Mouse (Mus musculus): ENCODE results near the gene Jagn1.

Gene Jagn1

DNA sequence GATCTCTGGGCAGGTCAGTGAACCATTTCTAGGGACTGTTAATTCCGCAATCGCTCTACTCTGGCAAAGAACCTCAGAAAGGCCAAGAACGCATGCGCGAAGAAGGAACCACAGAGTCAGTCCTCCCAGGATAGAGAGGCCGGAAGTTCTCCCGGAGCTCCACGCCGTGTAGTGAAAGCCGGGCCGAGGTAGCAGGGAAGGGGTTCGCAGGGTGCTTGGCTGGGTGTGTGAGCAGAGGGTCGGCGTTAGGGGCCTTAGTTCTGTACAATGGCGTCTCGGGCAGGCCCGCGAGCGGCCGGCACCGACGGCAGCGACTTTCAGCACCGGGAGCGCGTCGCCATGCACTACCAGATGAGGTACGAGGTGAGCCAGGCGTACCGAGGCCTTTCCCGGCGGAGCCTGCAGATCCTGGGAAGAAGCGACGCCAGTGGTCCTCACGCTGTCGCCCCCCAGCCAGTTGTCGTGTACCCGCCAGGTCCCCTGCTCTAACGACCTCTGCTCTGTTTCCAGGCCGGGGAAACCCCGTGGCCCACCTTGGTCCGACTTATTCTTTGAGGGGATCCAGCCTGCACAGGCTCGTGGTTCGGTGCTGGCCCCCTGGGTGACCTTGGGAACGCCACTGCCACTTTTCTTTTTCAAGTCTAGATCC is at the start of gene Jagn1:
Gene Jagn1, plus strand, starts transcription at position 128 of the 649 bp plus-strand sequence.
- DNase-seq (ENCODE audit: low read depth, low spot score): peak; percentile 97

DNA sequence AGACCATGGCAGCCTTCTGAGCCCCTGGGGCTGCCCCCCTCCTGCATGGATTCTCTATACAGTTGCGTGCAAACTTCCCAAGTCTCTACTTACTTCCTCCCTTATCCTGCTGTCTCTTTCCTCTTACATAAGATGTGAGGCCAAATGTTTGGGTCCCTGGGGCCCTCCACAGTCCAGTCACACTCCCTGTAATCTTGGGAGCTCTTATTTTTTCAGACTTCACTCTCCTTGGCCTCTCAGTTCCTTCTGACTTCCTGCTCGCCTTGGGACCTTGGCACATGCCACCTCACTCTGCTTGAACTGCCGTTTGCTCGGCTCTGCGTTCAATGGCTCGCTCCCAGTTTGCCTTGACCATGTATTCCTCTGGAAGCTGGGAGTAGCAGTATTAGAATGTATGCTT is 48.4 kb upstream of the Jagn1 start:
- no peak for DNase-seq (ENCODE audit: low read depth, low spot score)

DNA sequence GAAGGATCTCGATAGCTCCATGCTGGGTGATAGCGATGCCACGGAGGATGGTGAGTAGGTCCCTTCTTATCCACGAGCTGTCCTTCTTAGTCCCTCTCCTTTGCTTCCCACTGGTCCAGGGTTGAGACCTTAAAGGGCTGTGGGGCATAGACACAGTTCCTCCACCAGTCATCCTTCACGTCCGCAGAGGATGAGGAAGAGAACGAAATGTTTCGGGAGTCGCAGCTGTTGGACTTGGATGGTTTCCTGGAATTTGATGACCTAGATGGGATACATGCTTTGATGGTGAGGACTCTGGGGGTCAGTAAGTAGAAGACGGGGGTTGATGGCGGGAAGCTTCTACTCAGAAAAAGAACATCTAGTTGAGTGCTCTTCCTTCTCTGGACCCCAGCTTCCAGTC is 47.6 kb upstream of the Jagn1 start:
- DNase-seq (ENCODE audit: low read depth, low spot score): no peak

DNA sequence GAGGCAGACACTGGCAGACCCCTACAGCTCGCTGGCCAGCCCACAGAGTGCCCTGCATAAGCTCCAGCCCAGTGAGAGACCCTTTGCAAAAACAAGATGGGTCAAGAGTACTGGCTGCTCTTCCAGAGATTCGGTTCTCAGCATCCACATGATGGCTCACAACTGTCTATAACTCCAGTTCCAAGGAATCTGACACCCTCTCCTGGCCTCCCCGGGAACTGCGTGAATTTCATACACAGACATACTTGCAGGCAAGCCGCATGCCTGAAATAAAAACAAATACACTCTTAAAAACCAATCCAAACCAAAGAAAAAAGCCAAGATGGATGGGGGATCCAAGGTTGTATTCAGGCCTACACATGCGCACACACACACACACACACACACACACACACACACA is 46.9 kb upstream of the Jagn1 start:
- DNase-seq (ENCODE audit: low read depth, low spot score): peak; percentile 80

DNA sequence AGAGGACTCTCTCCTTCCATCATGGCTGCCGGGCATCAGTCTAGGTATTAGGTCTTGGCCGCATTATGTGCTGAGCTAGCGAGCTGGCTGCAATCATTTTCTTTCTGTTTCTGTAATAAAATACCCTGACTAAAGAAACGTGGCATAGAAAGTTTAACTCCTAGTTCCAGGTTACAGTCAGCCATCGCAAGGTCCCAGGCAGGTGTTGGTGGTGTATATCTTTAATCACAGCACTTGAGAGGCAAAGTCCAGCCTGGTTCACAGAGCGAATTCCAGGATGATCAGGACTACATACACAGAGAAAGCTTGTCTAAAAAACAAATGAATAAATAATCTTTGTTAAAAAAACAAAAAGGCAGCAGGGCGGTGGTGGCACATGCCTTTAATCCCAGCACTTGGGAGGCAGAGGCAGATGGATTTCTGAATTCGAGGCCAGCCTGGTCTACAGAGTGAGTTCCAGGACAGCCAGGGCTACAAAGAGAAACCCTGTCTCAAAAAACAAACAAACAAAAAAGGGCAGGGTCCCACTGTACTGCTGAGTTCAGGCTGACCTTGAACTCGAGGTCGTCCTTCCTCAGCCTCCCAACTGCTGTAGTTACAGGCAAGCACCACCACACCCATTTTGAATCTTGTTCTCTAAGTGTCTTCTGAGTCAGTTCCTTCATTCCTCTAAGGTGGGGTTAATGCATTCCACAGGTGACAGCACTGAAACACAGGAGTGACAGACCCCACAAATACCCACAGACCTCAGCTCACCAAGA is 45.9 kb upstream of the Jagn1 start:
- DNase-seq (ENCODE audit: low read depth, low spot score): peak; percentile 92

DNA sequence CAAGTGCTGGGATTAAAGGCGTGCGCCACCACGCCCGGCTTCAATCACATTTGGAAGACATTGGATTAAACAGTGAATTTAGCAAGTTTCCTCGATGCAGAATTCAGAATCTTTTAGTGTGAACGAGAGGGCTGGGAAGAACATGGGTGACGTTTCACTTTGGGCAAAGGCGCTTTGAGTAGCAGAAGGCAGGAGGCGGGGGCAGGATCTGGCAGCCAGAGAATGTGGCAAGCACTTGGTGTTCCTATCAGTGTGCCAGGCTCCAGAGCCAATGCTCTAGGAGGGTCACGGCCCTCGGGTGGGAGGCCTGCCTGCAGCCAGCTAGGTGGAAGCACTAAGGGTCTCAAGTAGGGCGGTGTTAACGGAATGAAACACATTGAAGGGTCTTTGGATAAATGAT is 40.3 kb upstream of the Jagn1 start:
- no peak for DNase-seq (ENCODE audit: low read depth, low spot score)

DNA sequence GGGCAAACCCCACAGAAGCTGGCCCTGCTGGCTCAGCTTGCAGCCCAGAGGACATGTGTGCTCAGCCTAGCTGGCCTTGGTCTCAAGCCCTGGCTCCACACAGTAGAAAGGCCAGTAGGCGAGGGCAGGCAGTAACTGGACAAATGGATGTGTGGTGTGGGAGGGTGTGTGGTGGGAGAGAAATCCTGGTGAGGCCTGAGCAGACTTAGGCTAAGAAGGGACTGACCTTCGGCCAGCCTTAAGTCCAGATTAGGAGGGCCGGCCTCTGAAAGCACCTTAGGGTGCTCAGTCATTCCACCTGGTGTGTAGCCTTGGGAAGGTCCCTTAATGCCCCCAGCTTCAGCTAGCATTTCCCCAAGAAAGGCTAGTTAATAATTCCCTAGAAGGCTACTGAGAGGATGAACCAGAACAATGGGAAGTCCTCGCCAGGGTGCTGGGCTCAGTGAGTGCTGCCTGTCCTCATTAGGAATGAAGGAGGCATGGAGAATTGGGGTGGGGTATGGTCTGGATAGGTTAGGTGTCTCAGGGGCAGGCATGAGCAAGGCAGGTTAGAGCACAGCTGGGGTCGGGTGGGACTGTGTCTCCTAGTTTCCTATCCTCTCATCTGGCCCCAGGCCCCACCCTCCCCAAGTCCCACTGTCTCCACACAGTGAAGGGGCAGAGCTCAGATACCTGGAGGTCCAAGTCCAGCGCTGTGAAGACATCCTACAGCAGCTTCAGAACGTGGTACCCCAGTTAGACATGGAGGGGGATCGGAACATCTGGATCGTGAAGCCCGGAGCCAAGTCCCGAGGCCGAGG is 37.5 kb upstream of the Jagn1 start:
- no peak for DNase-seq (ENCODE audit: low read depth, low spot score)

DNA sequence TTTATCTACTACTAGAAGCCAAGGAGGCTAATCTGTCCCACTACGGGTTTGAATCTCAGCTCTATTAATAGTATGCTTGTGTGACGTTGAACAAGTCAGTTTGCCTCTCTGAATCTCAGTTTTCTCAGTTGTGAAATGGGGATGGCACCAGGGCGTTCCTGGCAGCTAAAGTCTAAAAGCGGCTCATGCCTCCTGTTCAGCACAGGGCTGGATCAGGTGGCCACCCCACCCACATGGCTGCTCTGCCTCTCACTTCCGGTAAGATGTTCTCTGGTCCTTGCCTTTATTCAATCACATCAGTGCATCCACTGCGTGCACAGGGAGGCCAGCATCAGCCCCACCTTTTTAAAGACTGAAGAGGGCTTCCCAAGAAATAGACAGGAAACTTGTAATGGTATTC is 36.9 kb upstream of the Jagn1 start:
- DNase-seq (ENCODE audit: low read depth, low spot score): no peak

DNA sequence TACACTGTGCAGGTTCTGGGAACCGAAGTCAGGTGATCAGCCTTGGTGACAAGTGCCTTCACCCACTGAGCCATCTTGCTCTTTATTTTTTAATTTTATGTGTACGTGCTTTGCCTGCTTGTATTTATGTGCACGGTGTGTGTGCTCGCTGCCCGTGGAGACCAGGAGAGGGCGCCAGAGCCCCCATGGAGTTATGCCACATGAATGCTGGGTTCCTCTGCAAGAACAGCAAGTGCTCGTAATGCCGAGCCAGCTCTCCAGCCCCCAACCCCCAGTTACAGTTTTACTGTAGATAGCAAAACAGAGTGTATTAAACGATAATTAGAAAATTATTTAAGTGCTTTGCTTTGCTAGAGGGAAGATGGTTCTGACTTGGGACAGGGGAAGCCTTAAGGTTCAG is 35.7 kb upstream of the Jagn1 start:
- DNase-seq (ENCODE audit: low read depth, low spot score): peak; percentile 79

DNA sequence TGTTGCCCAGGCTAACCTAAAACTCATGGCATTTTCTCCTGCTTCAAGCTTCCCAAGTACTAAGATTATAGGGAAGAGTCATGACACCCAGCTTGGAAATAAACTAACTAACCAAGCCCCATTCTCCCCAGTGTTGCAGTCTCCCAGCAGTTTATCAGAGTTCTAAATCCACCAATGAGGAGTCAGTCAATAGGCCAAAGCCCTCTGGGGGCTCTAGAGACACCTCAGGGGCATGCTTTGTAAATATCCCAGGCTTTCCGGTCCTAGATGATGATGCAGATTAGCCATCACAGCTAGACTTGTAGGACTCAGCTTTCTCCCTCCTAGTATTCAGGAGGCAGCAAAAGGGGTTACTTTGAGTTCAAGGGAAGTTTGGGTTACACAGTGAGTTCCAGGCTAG is 32.4 kb upstream of the Jagn1 start:
- peak; percentile 74 for DNase-seq (ENCODE audit: low read depth, low spot score)

DNA sequence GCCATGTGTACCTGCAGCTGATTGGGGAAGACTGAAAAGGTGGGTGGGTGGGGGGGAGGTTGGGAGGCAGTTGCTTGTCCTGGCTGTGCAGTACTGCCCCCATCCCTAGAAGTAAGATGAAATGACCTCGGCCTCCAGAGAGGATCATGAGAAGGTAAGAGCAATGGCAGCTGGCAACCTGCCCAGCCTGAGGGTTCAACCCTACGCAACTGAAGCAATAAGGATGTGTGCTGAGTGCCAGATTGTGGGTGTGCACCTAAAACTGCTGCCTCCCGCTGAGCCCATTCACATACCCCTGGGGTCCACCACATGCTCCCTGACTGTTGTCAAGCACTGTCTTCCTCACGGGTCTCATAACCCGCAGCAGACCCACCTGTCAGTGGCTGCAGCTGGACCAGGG is 26.0 kb upstream of the Jagn1 start:
- DNase-seq (ENCODE audit: low read depth, low spot score): no peak

DNA sequence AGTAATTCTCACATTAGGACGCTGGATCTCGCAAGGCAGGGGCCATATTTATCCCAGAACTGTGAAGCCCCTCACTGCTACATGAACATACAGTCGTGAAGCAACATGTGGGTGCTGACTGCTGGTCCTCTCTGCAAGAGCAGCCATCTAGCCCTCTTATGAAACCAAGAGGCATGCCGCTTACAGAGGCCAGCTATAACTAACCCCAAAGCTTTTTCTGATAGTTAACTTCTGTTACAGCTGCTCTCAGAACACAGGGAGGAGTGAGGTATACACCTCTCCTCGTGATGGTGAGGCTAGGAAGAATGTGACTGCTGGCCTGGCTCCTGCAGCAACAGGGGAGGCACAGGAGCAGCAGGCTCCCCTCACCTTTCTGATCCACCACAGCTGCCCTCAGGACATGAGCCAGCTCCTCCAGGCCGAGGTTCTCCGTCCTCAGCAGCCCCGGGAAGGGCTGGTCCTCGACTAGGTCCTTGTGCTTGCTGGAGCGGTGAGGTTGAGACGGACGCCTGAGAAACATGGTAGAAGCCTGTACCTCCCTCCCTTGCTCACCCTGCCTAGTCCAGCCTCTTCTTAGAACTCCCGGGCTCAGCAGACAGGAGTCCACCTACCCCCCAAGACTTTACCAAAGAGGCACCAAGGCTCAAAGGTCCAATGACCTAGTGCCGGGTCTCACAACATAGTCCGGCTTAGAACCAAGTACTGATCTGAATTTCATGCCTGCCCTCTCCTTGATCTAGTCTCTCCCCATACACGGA is 23.7 kb upstream of the Jagn1 start:
- DNase-seq (ENCODE audit: low read depth, low spot score): no peak

DNA sequence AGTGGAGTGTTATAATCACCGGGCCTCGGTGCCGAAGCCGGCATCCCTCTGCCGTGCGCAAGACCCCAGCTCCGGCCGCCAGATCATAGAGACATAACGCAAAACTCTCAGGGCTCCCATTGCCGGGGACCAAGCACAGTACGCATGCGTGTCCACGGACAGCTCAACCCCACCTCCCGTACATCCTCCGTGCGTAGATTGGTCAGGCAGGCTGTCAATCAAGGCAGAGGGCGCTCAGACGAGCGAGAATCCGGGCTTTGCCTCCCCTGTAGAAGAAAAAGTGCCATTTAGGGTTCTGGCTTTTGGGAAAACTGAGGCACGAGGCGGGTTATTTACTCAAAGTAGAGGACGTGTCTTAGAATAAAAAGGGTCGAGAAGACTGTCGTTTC is 23.2 kb upstream of the Jagn1 start, which contains the start of gene Rpusd3:
Gene Rpusd3, minus strand, starts transcription at position 142 of the 389 bp plus-strand sequence.
- peak; percentile 99 for DNase-seq (ENCODE audit: low read depth, low spot score)

DNA sequence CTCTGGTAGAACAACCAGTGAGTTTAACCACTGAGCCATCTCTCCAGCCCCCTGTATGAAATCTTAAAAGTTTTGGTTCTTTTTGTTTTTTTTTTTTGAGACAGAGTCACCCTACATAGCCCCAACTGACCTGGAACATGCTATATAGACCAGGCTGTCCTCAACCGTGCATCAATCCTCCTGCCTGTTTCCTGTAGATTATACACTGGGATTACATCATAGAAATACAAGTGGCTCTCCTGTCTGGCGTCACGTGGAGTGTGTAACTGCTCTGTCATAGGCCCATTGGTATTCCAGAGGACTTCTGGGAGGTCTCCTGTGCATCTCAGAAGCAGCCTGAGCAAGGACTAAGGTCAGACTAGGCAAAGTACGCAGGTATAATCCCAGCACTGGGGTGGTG is 19.4 kb upstream of the Jagn1 start:
- no peak for DNase-seq (ENCODE audit: low read depth, low spot score)

DNA sequence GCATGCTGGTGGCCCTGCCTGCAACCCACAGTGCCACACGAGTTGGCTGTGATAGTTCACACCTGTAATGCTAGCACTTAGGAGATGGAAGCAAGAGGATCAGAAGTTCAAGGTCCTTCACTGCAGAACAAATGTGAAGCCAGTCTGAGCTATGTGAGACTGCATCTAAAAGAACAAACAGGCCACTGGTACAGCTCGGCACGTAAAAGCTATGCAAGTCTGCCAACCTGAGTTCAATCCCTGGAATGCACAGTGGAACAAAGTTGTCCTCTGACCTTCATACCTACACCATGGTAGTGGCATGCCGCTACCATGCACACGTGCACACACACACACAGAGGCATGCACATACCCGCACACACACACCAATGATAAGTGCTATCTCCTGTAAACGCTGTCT is 18.2 kb upstream of the Jagn1 start:
- DNase-seq (ENCODE audit: low read depth, low spot score): no peak

DNA sequence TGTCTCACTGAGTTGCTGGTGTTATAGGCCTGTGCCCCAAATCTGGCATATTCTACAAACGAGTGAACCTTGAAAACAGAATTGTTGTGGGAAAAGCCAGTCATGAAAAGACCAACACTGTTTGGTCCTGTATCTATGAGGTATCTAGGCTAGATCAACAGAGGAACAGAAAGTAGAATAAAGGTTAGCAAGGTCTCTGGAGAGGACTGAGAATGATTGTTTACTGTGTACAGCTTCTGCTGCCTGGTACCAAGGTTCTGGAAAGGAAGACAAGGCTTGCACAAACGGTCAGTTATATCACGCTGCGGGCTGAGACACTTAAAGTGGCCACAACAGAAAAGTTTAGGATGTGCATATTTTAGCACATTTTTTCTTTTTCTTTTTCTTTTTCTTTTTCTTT is 15.7 kb upstream of the Jagn1 start:
- no peak for DNase-seq (ENCODE audit: low read depth, low spot score)

DNA sequence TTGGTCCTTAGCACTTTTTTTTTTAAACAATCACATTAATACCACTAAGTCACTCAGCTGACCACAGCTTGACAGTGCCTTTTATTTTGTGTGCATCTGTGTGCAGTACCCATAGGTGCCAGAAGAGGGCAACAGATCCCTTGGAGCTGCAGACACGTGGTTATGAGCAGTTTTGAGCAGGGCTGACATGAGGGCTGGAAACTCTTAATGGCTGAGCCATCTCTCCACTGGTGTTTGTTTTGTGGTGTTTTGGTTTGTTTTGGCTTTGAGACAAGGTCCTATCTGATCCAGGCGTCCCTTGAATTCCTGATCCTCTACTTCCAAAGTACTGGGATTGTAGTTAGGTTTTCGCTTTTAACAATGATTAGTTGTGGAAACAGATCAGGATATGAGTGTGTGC is 15.0 kb upstream of the Jagn1 start:
- peak; percentile 90 for DNase-seq (ENCODE audit: low read depth, low spot score)

DNA sequence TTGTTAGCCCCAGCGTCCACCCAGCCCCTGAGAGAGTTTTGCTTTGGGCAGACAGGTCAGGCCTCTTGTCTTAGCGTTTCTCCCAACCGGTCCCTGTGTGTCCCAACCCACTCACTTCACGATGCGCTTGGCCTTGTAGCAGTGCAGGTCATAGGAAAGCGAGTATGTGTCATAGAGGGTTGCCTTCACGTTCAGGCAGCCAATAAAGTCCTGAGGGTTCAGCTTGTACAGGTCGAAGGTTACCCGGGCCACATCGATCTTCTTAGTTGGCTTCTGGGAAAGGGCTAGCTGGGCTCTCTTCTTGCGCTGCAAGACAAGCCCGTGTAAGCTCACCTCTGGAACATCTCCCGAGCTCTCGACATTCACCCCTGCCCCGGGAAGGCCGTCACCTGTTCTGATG is 14.4 kb upstream of the Jagn1 start:
- DNase-seq (ENCODE audit: low read depth, low spot score): peak; percentile 23

DNA sequence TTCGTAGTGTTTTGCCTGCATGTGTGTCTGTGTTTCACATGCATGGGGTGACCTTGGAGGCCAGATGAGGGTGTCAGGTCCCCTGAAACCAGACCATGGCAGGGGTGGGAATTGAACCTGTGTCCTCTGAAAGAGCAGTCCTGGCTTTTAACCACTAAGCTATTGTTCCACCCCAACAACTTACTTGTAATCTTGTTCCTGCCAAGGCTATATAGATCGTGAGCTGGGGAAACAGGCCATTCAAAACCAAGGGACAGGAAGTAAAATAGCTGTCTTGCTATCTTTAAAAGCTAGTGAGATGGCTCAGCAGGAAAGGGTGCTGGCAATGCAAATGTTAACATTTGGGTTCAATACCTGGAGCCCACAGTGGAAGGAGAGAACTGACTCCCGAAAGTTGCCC is 12.4 kb upstream of the Jagn1 start:
- DNase-seq (ENCODE audit: low read depth, low spot score): no peak

DNA sequence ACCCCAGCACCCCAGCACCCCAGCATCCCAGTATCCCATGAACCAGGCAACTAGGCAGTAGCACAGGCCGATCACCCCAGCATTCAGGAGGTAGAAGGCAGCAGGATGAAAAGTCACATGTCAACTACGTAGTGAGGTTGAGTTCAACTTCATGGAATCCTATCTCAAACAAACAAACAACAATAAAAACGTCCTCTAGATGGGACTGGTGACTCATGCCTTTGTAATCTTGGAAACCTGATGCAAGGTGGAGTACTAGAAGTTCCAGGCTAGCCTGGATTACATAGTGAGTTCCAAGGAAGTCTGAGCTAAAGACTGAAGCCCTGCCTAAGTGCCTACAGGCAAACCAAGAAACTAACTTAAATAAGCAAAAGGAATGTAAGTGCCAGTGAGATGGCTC is 11.5 kb upstream of the Jagn1 start:
- no peak for DNase-seq (ENCODE audit: low read depth, low spot score)

DNA sequence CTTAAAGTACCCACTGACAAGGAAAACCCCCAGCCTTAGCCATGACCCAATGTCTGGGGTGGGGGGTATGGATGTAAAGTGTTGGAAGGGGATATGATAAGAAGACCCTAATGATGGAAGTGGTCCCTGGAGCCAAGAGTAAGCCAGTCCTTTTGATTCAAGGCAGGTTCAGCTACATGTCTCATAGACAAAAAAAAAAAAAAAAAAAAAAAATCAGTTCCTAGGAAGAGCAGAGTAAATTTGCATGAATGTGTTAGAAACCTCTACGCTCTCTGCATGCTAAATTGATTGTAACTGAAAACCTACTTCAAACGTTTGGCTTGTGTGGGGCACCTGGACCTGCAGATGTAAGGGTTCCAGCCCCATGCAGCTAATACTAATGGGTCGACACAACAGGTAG is 10.6 kb upstream of the Jagn1 start:
- no peak for DNase-seq (ENCODE audit: low read depth, low spot score)

DNA sequence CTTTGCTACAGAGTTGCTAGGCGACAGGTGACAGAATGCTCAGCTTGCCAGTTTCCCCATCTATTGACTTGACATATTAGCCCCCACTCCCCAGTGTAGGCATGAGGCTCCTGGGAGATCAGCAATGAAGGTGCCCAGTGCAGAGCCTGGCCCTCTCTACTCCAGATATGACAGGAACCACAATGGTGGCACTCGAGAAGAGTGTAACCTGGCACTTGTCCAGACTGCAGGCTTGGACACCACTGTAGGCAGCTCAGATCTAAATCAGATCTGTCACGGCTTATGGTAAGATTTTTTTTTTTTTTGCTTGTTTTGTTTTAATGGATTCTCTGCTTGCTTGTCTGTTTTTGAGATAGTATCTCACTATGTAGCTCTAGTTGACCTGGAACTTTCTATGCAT is 8.7 kb upstream of the Jagn1 start:
- no peak for DNase-seq (ENCODE audit: low read depth, low spot score)
